Mouse (Mus musculus) gonadal fat pad, adult 2 months (tissue): ENCODE data around the gene Gm10401. TPM values are rescaled to one million over a fixed set of nuclear protein-coding genes. Genes with fewer than 3 reads are reported as not detected.
"Not testable (repeated sequence)": the region's sequence is repeated elsewhere in the genome, so short reads cannot be mapped to it uniquely, and the experiment has no call there.

Experiments
- DNase-seq: peaks from one replicate; pipeline ENCODE4 v3.0.0-alpha.2; 2012; ENCODE audit warnings: low read depth
- polyA plus RNA-seq: library from polyadenylated mRNA; depleted of rRNA; stranded (reverse); fragments of >200 nt; gene quantifications from 2 replicates; pipeline ENCODE4 v1.2.3, GENCODE M21; 2012

Gene Gm10401
- polyA plus RNA-seq, 1 experiment: 0.30 TPM

DNA sequence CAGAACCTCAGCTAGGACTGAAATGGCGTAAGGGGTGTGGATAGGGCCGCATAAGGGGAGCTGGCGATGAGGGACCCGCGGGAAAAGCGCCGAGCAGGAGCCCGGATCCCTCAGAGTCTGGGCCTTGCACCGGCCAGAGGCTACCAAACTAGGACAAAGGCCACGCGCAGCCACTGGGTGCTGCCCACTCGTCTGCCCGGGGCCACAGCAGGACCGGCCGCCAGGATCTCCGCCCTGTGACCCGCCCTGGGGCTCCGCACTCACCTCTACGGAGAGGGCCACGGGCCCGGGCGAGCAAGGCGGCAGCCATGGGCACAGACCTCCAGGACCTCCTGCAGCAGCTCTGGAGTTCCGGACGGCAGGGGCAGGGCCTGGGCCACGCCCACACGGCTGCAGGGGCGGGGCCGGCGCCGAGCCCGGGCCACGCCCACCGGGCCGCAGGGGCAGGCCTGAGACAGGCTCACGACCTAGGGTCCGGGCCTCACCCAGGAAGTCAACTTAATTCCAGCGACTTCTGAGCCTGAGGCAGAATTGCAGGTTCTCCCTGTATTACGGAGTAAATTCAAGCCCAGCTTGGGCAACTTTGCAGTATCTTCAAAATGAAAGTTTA, 21.0 kb upstream of the Gm10401 start, which contains the start of gene Acads:
TSS of gene Acads (minus strand) at position 386 of the 610 bp plus-strand sequence.
- no peak for DNase-seq

DNA sequence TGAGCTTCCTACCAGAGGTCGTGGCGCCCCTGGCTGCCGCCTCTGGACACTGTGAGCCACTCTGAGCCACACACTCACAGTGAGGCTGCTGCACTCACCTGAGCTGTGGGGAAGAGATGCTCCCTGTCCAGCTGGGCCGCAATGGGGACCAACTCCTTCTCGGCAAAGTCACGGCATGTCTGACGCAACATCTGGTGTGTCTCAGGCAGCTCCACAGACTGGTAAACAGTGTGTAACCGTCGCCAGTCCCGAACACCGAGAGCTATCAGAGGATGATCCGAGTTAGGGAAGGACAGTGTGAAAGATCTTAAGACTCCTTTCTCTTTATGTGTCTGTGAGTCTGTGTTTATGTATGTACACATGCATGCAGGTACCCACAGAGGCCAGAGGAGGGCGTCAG, 19.4 kb upstream of the Gm10401 start:
- DNase-seq: no peak

DNA sequence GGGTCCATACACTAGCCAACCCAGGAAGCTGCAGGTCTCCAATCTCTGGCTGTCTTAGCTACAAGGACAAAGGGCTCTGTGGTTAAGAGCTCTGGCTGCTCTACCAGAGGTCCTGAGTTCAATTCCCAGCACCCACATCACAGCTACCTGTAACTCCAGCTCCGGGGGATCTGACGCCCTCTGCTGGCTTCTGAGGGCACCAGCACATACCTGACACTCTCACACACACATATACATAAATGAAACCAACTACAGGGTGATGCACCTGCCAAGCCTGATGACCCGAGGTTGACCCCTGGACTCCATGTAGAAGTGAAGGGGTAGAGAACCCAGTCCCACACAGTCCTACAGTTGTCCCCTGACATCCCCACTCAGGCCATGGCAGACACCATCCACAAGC, 18.3 kb upstream of the Gm10401 start:
- no peak for DNase-seq

DNA sequence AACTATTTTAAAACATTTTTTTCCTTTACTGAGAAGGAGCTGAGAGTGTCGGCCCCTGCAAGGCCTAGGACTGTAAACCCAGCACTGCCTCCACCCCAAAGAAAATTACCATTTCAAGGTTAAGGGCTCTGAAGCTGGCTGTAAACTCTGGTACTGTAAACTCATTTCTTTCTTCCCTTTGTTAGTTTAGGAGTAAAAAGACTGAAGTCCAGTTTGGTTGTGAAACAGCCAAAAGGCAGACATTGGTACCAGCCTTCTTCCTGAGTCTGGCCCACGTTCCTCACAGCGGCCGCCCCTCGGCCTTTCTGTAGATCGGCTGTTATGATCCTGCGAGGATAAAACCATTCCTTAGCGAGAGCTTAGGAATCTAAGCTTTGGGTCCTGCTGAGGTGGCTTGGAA, 16.4 kb upstream of the Gm10401 start:
- DNase-seq: no peak

DNA sequence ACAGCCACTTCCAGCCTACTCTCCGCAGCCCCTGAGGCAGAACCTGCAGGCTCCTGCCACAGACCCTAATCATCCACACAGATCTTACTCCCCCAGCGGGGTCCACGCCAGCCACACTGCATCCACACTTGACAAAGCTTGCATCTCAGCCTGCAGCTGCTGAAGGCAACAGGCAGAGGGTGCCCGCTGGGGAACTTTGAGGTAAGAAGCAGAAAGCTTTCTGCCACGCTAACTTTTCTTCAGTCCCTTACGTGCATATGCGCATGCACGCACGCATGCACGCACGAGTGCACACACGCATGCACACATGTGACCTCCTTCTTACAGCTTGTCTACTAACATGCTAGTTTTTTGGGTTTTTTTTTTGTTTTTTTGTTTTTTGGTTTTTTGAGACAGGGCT, 15.1 kb upstream of the Gm10401 start:
- no peak for DNase-seq

DNA sequence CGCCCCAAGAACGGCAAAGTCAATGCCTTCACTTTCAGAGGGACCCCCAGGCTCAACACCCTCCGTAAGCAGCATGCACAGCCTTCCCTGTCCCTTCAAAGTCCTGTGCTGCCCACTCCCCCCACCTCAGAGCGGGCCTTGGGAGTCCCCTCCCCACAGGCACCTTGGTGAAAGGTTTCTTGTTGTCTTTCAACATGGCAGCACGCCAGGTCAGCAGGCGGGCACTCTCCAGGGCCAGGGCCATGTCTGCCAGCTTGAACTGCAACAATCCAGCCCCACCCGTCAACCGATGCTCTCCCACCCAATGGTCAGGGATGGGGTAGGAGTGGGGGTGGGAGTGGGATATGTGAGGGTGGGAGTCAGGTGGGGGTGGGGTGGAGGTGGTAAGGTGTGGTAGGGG, 13.1 kb upstream of the Gm10401 start:
- no peak for DNase-seq

DNA sequence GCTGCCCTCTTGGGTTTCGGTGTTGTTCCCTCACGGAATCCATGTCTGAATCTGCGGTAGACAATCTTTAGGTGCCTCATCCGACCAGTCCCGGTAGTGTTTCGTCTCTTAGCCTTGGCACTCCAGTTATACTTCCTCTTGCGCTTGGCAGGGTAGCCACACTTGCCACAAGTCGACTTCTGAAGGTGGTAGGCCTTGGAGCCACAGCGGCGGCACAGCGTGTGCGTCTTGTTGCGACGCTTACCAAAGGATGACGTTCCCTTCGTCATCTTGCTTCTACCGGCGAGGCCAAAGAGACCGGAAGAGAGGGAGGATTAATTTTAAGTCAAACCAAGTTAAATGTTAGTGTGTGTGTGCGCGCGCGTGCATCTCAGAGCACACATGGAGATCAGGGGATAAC, 5.2 kb upstream of the Gm10401 start:
- DNase-seq: not testable (repeated sequence)

DNA sequence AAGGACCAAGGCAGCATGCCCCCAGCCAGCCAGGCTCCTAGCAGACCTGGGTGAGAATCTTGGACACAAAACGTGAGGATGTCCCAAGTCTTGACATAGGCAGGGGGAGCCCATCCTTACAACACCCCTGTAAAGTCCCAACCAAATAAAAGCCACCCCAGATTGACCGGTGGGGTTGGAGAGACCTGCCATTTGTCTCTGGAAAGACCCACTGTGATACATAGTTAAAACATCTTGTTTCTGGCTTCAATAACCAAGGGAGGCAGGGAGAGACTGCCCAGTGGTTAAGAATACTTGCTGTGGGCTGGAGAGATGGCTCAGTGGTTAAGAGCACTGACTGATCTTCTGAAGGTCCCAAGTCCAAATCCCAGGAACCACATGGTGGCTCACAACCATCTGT, 4.1 kb upstream of the Gm10401 start:
- DNase-seq: no peak

DNA sequence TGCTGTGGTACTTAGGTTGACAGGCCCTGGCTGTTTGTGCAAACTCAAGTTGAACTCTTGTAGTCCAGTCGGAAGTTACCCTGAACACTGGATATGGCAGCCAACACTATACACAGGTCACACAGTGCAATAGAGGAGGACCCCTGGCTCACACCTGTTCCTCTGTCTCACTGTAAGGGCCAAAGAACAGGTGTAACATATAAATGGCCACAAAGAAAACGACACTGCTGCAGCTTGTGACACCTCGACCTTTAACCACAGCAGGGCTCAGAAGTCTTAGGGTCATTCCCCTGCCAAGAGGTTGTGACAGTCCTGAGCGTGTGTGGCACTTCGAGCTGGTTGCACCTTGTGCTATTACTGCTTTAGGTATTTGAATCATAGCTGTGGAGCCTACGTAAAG, 2.4 kb upstream of the Gm10401 start:
- DNase-seq: no peak

DNA sequence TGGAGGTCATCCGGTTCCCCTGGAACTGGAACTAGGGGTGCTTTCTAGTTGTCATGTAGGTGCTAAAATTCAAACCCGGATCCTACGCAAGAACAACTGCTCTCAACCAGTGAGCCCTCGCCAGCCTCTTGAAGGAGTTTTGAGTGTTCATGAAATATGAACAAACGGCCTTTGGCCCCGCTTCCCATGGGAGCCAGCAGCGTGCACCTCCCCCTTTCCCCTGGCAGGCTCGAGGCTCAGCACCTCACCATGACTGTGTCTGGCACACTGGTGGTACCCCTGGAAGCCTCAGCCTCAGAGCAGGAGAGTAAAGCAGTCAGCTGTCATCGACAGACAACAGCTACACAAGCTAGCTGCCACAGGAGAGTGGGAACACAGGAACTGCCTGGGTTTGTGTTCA, 1.9 kb upstream of the Gm10401 start:
- DNase-seq: no peak

DNA sequence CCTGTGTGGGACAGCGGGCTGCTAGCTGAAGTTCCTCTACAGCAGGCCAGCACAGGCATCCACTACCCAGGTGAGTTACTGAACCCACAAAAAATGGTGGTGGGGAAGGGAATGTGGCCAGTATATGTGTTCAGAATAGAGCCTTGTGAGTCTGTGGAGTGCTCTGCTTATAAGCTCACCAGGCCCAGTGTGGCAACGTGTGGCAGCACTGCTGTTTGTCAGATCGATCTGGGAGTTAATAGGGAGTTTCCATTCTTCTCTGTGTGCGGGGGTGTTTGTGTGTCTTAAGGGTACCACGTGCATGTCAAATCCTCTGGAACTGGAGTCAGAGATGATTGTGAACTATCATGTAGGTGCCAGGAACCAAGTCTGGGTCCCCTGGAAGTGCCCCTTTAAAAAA, 1.4 kb upstream of the Gm10401 start:
- DNase-seq: no peak

DNA sequence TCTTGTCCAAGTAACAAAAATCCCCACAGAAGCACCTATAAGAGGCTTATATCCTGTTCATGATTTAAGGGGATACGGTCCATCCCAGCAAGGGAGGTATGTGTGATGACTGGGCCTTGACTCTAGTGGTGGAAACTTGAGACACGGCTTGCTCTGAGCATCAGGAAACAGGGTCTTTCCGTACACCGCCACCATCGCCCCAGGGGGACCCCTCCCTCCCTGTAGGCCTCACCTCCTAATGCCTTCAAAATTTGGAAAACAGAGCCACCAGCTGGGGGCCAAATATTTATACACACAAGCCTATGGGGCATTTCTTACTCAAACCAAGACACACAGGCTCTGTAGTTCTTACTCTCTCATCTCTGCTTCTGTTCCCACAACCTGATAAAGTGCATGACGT, 6.3 kb downstream of the Gm10401 start:
- DNase-seq: no peak

DNA sequence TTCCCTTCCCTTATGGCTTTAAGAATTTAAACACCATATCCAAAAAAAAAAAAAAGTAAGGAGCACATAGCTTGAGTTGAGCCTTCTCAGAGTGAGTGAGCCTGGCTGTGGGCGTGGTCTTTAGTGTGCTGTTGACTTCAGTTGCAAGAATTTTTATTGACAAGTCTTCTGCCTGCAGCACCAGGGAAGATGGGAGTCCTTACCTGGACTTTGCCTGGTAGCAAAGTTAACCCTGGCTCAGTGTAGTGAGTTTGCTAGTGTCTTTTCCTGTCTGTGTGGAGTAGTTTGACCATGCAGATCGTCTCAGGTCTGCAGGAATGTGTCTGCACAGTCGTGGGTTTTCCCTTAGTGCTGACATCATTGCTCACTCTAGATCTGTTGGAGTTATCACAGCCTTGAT, 7.1 kb downstream of the Gm10401 start:
- no peak for DNase-seq

DNA sequence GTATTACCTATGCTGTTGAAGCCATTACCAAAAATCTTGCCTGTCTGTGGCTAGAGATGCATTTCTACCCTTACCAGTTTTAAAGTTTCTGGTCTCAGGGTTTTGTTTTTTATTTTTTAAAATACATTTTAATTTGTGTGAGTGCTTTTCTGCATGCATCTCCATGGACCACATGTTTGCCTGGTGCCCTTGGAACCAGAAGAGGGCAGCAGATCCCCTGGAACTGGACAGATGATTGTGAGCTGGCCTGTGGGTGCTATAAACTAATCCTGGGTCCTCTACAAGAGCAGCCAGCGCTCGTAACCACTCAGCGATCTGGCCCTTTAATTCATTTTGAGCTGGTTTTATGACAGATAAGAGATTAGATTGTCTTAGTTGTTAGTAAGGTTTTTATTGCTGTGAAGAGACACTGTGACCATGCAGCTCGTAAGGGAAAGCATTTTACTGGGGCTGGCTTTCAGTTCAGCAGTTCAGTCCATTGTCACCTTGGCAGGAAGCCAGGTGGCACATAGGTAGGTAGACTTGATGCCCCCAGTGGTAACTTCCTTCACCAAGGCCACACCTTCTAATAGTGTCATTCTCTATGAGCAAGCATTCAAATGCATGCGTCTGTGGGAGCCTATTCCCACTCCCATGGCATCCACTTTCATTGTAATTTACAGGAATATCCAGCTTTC, 8.4 kb downstream of the Gm10401 start:
- no peak for DNase-seq

DNA sequence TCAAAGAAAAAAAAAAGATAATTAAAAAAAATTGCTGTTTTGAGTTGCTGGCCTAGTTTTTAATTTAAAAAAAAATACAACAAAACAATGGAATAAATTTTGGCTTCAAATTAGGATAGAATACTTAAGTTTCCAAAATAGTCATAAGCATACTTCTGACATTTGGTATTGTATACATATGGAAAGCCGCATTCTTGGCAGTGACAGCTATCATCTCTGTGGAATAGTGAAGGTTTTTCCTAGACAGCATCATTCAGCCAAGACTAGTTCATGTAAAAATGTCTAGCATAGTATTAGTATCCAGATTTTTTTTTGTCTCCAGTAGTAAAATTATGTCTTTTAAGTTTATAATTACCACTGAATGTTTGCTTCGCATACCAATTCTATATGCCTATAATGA, 12.4 kb downstream of the Gm10401 start:
- no peak for DNase-seq

DNA sequence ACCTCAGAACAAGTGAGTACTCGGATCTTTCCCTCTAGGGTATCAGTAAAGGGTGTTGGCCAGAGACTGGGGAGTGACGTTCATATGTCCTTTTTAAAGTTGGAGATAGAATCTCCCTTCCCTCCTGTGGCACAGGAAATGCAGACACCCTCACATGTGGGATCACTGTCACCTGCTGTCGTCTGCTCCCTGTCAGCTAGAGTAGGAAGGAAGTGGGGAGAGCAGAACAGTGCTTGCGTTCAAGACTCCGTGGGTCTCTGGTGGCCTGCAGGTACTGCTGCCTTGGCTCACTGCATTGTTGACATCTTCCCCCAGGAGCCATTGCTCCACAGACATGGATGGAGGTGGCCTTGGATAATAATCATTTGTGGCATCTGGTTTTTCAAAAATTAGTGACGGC, 14.6 kb downstream of the Gm10401 start:
- no peak for DNase-seq

DNA sequence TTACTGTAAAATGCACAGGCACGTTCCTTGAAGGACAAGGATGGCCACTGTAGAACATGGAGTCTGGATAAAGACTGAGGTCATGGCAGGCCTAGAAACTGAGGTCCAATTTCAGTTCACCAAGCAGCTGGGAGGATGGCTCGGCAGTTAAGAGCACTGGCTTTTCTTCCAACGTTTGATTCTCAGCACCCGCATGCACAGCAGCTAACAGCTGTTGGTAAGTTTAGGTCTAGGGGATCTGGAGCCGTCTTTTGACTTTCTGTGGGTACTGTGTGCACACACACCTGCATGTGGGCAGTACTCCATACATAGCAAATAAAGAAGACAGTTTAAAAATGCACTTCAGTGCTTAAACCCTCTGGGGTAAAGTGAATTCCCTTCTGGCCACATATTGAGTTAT, 16.5 kb downstream of the Gm10401 start:
- no peak for DNase-seq

DNA sequence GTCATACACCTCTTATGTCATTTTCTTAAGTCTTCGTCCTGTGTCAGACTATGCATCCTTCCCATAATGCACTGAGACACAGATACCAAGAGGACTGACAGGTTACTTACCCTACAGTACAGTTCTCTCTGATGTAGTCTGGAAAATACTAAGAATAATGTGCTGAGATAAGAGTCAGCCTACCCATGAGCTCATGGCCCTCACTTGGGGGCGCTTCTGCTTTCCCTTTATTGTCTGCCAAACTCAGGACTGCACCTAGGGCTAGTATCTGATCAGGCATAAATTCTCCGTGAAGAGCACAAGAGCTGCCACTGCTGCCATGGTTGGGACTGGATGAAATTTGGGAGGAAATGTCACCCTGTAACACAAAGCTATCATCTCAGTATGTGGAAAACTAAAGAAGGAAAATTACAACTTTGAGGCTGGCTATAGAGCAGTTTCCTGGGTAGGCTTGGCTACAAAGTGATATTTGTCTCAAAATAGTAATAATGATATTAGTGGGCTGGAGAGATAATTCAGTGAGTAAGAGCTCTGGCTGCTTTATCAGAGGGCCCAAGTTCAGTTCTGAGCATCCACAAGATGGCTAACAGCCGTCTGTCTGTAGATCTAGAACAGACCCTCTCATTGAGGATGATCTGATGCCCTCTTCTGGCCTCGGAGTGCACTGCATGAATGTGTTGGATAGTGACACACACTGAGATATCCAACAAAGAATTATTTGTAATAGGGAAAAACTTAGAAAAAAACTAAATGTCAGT, 21.8 kb downstream of the Gm10401 start:
- DNase-seq: no peak

DNA sequence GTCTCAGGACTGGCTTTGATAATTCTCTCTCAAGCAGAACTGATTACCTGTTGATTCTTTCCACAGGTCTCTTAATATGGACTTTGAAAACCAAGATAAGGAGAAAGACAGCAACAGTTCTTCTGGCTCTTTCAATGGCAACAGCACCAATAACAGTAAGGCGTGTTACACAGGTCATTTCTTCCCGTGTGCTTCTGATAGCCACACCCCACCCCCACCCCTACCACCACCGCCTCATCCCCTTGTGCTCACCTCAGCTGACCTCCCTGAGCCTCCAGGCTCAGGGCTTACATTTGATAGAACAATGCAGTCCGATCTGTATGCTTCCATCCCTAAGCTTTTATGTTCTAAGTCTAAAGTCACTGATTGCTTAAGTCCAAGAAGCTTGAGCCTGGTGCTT, 23.3 kb downstream of the Gm10401 start:
- DNase-seq: no peak

DNA sequence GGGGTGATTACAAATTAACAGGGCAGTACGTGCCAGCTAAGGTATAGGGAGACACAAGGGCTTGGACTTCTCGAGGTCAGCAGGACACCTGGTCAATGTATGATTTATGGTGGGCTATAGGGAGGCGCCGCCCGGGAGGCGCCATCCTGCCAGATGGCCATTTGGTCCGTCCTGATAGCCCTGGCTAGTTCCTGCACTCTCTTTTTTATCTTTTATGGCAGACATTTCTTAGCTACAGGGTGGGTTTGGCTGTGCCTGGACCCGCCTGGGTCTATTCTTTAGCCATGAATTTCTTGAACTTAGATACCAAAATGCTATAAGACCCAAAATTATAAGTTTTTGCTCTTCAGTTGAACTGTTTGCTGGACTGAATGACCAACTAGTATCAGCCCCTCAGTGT, 24.8 kb downstream of the Gm10401 start:
- not testable (repeated sequence) for DNase-seq

DNA sequence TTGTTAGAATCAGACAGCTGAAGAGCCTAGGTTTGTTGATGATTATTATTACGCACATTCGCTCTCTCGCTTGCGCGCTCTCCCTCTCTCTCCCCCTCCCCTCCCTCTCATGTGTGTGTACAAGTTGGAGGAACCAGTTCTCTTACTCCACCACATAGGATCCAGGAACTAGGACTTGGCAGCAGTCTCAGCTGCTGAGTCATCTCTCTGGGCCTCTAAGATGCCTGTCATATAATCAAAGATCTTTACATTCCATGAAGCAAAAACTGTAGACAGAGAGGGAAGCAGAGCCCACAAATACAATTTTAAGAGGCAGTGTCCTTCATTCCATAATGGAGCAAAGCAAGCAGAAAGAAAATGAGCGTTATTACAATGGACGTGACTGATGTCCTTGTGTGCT, 26.0 kb downstream of the Gm10401 start:
- DNase-seq: peak; percentile 87

DNA sequence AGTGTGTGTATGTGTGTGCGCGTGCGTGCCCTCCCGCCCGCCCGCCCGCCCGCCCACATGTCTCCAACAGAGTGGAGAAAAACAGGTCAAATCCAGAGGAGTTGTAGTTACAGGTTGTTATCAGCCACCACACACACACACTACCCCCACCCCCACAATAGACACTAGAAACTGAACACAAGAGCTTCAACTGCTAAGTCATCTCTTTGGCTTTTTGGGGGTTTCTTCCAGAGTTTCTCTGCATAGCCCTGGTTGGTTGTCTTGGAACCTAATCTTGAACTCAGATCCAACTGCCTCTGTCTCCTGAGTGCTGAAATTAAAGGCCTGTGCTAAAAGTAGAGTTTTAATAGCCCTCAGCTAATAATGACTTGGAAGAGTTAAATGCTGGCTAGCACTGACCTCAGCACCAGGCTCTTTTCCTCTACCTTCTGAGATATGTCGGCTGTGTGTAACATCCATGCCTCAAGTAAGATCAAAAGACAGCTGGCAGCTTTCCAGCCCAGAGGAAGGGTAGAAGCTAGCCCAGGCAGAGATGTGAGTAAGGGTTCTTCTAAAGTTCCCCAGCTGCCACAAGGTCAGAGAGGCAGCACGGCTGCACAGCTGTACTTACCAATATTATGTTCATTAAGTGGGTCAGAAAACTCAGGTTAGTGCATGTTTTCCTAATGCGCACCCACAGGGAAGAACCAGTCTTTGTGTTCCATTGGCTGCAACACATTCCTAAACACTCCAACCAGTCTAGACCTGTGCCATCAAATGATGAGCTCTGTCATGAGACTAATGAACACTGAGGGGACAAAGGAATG, 26.8 kb downstream of the Gm10401 start:
- peak; percentile 83 for DNase-seq
